Mouse (Mus musculus) spleen, adult 2 months (tissue): Measurements from ENCODE around the gene Clint1.

ENCODE experiments used
- CTCF ChIP-seq: fragments of 200-500 bp; IDR thresholded peaks from 2 replicates; pipeline ENCODE4 v1.5.1; 2011; ENCODE audit warnings: mild to moderate bottlenecking, inconsistent platforms; ENCODE audit not compliant: insufficient read depth, insufficient read length, insufficient replicate concordance; ENCODE audit errors: extremely low read depth
- POLR2A ChIP-seq: fragments of 200-500 bp; IDR thresholded peaks from 2 replicates; pipeline ENCODE4 v1.6.1; 2011; ENCODE audit warnings: low read depth, low read length, inconsistent platforms

- TF ChIP-seq CTCF, result no peak
- no peak for TF ChIP-seq POLR2A
Observed at GRCm38 (mm10) chr11:45864409-45864808, 12.6 kb downstream of the Clint1 start.
